Mouse (Mus musculus): Measurements from ENCODE around the gene Cd6.

- TF ChIP-seq CTCF (IDR thresholded peaks at IDR 0.05; ENCODE audit: low read depth), result peak; percentile 31; the same call in 1 of the 2 replicates
- TF ChIP-seq EP300 (optimal IDR thresholded peaks at IDR 0.05), result no peak
Observed at GRCm38 (mm10) chr19:10869241-10869885, 39.5 kb upstream of the Cd6 start.
